Mouse (Mus musculus): ENCODE data around the gene Tmc6. TPM values are rescaled to one million over a fixed set of nuclear protein-coding genes. Genes with fewer than 3 reads are reported as not detected.

The Tmc6 gene
- polyA plus RNA-seq, 1 experiment from 2014 or later, result 13.3 TPM

DNA sequence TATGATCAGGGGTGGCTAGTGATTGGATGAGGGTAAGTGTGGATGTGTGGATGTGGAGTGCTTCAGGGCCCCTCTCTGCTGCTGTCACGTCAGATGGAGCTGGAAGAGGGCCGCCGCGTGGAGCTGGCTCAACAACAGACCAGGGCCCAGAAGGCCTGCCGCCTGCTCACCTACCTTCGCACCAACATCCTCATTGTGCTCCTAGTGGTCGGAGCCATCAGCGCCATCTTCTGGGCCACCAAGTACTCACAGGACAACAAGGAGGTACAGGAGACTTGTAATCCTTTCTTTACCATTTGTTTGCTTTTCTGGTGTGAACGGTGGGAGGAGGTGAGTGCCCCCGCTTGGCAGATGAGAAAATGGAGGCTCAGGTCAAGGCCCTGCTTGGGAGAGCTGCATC lies 4.3 kb upstream of the Tmc6 start:
- no peak overlapping the region for H3K27ac ChIP-seq
- peak; percentile 67 for DNase-seq (ENCODE audit: low spot score)

GRCm38 (mm10) chr11:117783683-117784309 lies 1.8 kb upstream of the Tmc6 start:
- H3K4me3 ChIP-seq, result peak overlapping the region; percentile 49
- peaks cover 68% of the 10 kb centered on the region for H3K27me3 ChIP-seq (ENCODE audit: insufficient read depth, poor library complexity, severe bottlenecking)
- H3K4me1 ChIP-seq (replicated peaks), result peaks cover 51% of the 10 kb centered on the region
- no peaks in the 10 kb centered on the region for H3K9me3 ChIP-seq
- peak overlapping the region; percentile 81 for H3K27ac ChIP-seq
- no peak for DNase-seq (ENCODE audit: low spot score)
- no peaks in the 10 kb centered on the region for H3K36me3 ChIP-seq
- WGBS, result 31% methylated on average over 10 of the region's 10 CpGs

More for the DNA sequence above, 4.3 kb upstream of the Tmc6 start:
- Histone ChIP-seq H3K9me3 (no peaks in the 10 kb centered on the region), H3K4me1 (replicated peaks) (peaks cover 39% of the 10 kb centered on the region), H3K4me3 (no peak overlapping the region), H3K36me3 (no peaks in the 10 kb centered on the region), H3K27me3 (ENCODE audit: insufficient read depth, poor library complexity, severe bottlenecking) (peaks cover 59% of the 10 kb centered on the region)
- WGBS, result 12% methylated on average over 10 of the region's 10 CpGs

DNA sequence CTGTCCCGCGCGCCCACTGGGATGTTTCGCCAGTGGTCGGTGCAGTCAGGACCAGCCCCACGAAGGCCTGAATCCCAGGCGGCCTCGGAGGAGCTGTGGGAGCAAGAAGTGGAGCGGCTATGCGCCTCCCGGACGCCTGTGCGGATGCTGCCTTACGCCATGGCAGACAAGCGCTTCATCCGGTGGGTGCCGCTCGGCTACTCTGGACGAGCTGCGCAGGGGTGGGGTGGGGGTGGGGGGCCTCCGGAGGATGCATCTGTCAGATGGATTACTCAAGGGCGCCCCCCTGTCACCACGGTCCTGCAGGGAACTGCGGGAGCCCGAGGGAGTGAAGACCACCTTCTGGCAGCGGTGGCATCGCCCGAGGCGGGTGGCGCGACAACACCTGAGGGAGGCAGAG lies 1.1 kb upstream of the Tmc6 start:
- peak; percentile 80 for DNase-seq (ENCODE audit: low spot score)
- Histone ChIP-seq H3K4me3 (peak overlapping the region; percentile 49), H3K36me3 (no peaks in the 10 kb centered on the region), H3K27ac (peak overlapping the region; percentile 81), H3K9me3 (no peaks in the 10 kb centered on the region), H3K4me1 (replicated peaks) (peaks cover 58% of the 10 kb centered on the region), H3K27me3 (ENCODE audit: insufficient read depth, poor library complexity, severe bottlenecking) (peaks cover 73% of the 10 kb centered on the region)
- 2% methylated on average over 31 of the region's 31 CpGs for WGBS

GRCm38 (mm10) chr11:117782705-117783034 lies 672 bp upstream of the Tmc6 start:
- 40% methylated on average over 9 of the region's 9 CpGs for WGBS
- peaks cover 73% of the 10 kb centered on the region for H3K27me3 ChIP-seq (ENCODE audit: insufficient read depth, poor library complexity, severe bottlenecking)
- H3K27ac ChIP-seq, result peak overlapping the region; percentile 81

GRCm38 (mm10) chr11:117781199-117781821 lies 688 bp downstream of the Tmc6 start:
- peaks cover 73% of the 10 kb centered on the region for H3K27me3 ChIP-seq (ENCODE audit: insufficient read depth, poor library complexity, severe bottlenecking)
- no peak for DNase-seq (ENCODE audit: low spot score)
- 0 out of 2 replicates have a peak, but pooled peaks cover under 1% of the 10 kb centered on the region for H3K36me3 ChIP-seq
- WGBS, result 25% methylated on average over 18 of the region's 18 CpGs
- peak overlapping the region; percentile 81 for H3K27ac ChIP-seq
- no peaks in the 10 kb centered on the region for H3K9me3 ChIP-seq
- H3K4me1 ChIP-seq (replicated peaks), result peaks cover 66% of the 10 kb centered on the region
- peak overlapping the region; percentile 59 for H3K4me3 ChIP-seq

More at GRCm38 (mm10) chr11:117782705-117783034, 672 bp upstream of the Tmc6 start:
- Histone ChIP-seq H3K4me3 (peak overlapping the region; percentile 49), H3K4me1 (replicated peaks) (peaks cover 62% of the 10 kb centered on the region), H3K9me3 (no peaks in the 10 kb centered on the region), H3K36me3 (no peaks in the 10 kb centered on the region)
- DNase-seq (ENCODE audit: low spot score), result no peak

DNA sequence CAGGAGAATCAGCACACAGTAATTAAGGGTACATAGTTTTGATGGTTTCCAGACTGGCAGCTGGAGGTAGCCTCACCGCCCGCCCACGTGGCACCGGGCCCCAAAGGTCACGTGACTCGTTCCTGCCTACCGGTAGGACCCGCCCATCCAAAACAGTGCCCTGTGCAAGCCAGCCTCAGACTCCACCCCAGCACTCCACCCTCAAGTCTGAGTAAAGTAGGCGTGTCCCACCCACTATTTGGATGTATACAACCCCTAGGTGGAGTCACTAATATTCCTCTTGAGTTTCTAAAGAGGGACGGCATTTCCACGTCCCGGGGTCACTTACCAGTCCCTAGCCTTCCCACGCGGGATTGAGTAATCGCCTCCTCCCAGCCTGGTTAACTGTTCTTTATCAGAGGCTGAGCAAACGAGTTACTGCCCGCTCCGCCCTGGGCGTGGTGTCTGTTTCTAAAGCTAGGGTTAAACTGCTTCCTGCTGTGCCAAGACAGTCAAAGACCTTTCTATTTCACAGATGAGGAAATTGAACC lies 1.4 kb downstream of the Tmc6 start:
- WGBS, result 2% methylated on average over 19 of the region's 19 CpGs
- Histone ChIP-seq H3K9me3 (no peaks in the 10 kb centered on the region), H3K36me3 (peaks cover 5% of the 10 kb centered on the region; the same call in 1 of the 2 replicates), H3K4me1 (replicated peaks) (peaks cover 66% of the 10 kb centered on the region), H3K27me3 (ENCODE audit: insufficient read depth, poor library complexity, severe bottlenecking) (peaks cover 71% of the 10 kb centered on the region), H3K27ac (peak overlapping the region; percentile 92), H3K4me3 (peak overlapping the region; percentile 59)
- peak; percentile 70 for DNase-seq (ENCODE audit: low spot score)

DNA sequence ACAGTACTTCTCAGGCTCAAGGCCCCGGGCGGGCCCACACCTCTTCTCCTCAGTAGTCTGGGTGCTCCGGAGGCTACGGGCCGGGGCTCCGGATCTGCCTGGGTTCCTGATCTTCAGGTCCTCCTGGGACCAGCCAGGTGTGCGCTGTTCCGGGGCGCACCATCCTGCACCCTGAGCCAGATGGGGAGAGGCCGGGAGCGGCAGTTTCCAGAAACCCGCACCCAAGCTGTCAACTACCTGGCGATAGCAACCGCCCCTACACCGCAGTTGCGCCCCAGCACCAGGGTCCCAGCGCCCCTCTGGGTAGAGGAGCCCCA lies 1.8 kb downstream of the Tmc6 start:
- WGBS, result 1% methylated on average over 17 of the region's 17 CpGs
- Histone ChIP-seq H3K36me3 (peaks cover 9% of the 10 kb centered on the region; the same call in 1 of the 2 replicates), H3K9me3 (no peaks in the 10 kb centered on the region), H3K27ac (peak overlapping the region; percentile 92), H3K4me3 (peak overlapping the region; percentile 59), H3K27me3 (ENCODE audit: insufficient read depth, poor library complexity, severe bottlenecking) (peaks cover 66% of the 10 kb centered on the region), H3K4me1 (replicated peaks) (peaks cover 66% of the 10 kb centered on the region)
- DNase-seq (ENCODE audit: low spot score), result no peak

GRCm38 (mm10) chr11:117779434-117780198 lies 2.4 kb downstream of the Tmc6 start:
- Histone ChIP-seq H3K27ac (peak overlapping the region; percentile 92), H3K4me3 (peak overlapping the region; percentile 59), H3K36me3 (peaks cover 14% of the 10 kb centered on the region; the same call in 1 of the 2 replicates), H3K4me1 (replicated peaks) (peaks cover 66% of the 10 kb centered on the region), H3K27me3 (ENCODE audit: insufficient read depth, poor library complexity, severe bottlenecking) (peaks cover 61% of the 10 kb centered on the region), H3K9me3 (no peaks in the 10 kb centered on the region)
- peak; percentile 82 for DNase-seq (ENCODE audit: low spot score)
- WGBS, result 4% methylated on average over 38 of the region's 38 CpGs

DNA sequence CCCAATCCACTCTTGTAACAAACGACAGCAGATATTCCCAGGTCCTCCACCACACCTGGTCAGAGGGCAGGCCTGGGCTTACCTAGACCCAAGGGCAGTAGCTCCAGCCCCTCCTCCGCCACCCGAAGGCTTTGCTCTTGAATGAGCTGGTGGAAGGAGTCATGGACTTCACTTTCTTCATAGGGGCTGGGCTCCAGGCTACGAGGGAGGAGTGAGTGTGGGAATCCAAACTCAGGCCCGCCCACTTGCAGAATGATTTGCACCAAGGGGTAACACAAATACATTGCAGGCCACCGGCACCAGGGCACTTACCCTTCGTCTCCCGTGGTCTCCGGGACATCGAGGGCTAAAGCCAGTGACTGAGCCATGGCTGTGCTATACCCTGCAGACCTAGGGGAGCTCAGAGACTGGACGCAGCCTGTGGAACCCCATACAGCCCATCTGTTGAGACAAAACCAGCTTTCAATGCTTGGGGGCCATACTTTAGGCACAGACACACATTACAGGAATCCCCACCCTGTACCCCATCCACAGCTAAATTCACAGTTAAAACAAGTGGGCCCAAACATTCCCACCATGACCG lies 3.1 kb downstream of the Tmc6 start:
- H3K4me1 ChIP-seq (replicated peaks), result peaks cover 66% of the 10 kb centered on the region
- no peak for DNase-seq (ENCODE audit: low spot score)
- peaks cover 16% of the 10 kb centered on the region for H3K36me3 ChIP-seq
- H3K4me3 ChIP-seq, result peak overlapping the region; percentile 59
- 66% methylated on average over 12 of the region's 12 CpGs for WGBS
- peak overlapping the region; percentile 92 for H3K27ac ChIP-seq
- H3K27me3 ChIP-seq (ENCODE audit: insufficient read depth, poor library complexity, severe bottlenecking), result peaks cover 54% of the 10 kb centered on the region
- no peaks in the 10 kb centered on the region for H3K9me3 ChIP-seq

GRCm38 (mm10) chr11:117778031-117778430 lies 4.0 kb downstream of the Tmc6 start:
- Histone ChIP-seq H3K9me3 (no peaks in the 10 kb centered on the region), H3K27ac (peak overlapping the region; percentile 92; the same call in 1 of the 2 replicates), H3K36me3 (peaks cover 20% of the 10 kb centered on the region), H3K4me1 (replicated peaks) (peaks cover 57% of the 10 kb centered on the region), H3K27me3 (ENCODE audit: insufficient read depth, poor library complexity, severe bottlenecking) (peaks cover 45% of the 10 kb centered on the region), H3K4me3 (no peak overlapping the region)
- DNase-seq (ENCODE audit: low spot score), result no peak
- WGBS, result 96% methylated on average over 11 of the region's 11 CpGs

- H3K36me3 ChIP-seq, result peaks cover 26% of the 10 kb centered on the region
- DNase-seq (ENCODE audit: low spot score), result no peak
- 93% methylated on average over 5 of the region's 5 CpGs for WGBS
- H3K4me3 ChIP-seq, result no peak overlapping the region
- no peaks in the 10 kb centered on the region for H3K9me3 ChIP-seq
- H3K27me3 ChIP-seq (ENCODE audit: insufficient read depth, poor library complexity, severe bottlenecking), result peaks cover 36% of the 10 kb centered on the region
- 0 out of 2 replicates have a peak overlapping the region, but pooled peaks have one; percentile 17 for H3K27ac ChIP-seq
- H3K4me1 ChIP-seq (replicated peaks), result peaks cover 48% of the 10 kb centered on the region
Measured at GRCm38 (mm10) chr11:117777111-117777510, 4.9 kb downstream of the Tmc6 start.

DNA sequence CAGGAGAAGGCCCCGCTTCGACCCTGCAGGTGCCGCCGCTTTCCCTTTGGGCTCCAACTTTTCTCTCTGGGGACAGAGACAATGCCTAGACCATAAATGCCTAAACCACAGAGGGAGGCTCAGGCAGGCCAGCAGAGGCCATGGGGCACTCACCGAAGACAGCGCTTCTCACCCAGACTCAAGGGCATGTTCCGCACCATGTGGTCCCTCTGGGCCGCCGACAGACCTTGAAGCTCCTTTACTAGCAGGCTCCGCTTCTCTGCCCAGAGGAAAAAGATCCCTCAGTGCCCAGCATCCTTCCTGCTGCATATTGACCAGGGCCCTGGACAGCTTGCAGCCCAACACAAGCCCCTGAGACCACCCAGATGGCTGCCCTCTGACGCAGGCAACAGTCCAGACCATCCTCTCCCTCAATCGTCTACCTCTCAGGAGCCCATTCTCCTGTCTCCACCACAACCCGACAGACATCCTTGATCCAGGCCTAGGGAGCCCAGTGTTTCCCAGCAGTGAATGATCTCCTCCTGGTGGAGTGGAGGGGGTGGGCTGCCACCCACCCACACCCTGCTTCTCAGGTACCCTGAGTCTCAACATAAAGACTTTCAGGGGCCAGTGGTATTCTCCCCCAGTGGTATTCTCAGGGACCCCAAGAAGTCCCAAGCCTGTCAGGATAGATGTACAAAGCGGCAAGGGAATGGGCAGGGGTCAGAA lies 5.8 kb downstream of the Tmc6 start:
- Histone ChIP-seq H3K36me3 (peaks cover 31% of the 10 kb centered on the region), H3K27ac (no peak overlapping the region), H3K4me3 (no peak overlapping the region), H3K27me3 (ENCODE audit: insufficient read depth, poor library complexity, severe bottlenecking) (peaks cover 27% of the 10 kb centered on the region), H3K4me1 (replicated peaks) (peaks cover 39% of the 10 kb centered on the region), H3K9me3 (no peaks in the 10 kb centered on the region)
- 91% methylated on average over 14 of the region's 14 CpGs for WGBS
- no peak for DNase-seq (ENCODE audit: low spot score)
